Mouse (Mus musculus) common myeloid progenitor, adult 5-6 weeks (primary cell): ENCODE data around the gene Slc35d2. TPM values are rescaled to one million over a fixed set of nuclear protein-coding genes. Genes with fewer than 3 reads are reported as not detected.
A peak's percentile ranks its signal among the peaks of the same experiment; 100 is the strongest.

Experiments
- ATAC-seq: replicated peaks from 2 replicates; pipeline ENCODE4 v1.8.0; 2016; ENCODE audit warnings: low read depth, mild to moderate bottlenecking, moderate TSS enrichment, inconsistent platforms; ENCODE audit not compliant: poor library complexity, severe bottlenecking
- total RNA-seq: library from RNA; stranded (forward); fragments of 200-1000, 187-1606 nt; gene quantifications from 2 replicates; pipeline ENCODE4 v1.2.3, GENCODE M21; 2017

Slc35d2 gene
- total RNA-seq, result 4.6 and 6.5 TPM in 2 replicates

- ATAC-seq, result peak; percentile 76
Observed at GRCm38 (mm10) chr13:64128858-64129615, at the start of gene Slc35d2. TSS of gene Slc35d2 (minus strand) at chr13:64129368.

DNA sequence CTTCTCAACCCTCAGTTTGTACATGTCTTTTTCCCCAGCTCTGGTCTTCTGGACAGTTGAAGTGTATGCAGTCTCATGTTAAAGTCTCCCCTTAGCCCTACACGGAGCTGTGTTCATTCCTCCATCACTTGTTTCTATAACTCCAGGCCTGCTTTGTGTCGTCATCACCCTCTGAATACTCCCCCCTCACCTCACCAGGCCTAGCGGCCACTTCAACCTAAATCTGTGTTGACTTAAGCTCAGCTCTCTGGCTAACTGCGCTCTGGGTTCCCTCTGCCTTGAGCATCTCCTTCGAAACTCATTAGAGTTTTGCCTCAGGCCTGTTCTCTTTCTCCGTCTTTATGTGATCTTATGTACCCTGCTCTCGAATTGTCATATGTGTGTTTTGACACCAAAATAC, 48.8 kb upstream of the Slc35d2 start:
- no peak for ATAC-seq

GRCm38 (mm10) chr13:64169746-64170145, 40.6 kb upstream of the Slc35d2 start:
- no peak for ATAC-seq

- no peak for ATAC-seq
Observed at GRCm38 (mm10) chr13:64163147-64163715, 34.1 kb upstream of the Slc35d2 start.

DNA sequence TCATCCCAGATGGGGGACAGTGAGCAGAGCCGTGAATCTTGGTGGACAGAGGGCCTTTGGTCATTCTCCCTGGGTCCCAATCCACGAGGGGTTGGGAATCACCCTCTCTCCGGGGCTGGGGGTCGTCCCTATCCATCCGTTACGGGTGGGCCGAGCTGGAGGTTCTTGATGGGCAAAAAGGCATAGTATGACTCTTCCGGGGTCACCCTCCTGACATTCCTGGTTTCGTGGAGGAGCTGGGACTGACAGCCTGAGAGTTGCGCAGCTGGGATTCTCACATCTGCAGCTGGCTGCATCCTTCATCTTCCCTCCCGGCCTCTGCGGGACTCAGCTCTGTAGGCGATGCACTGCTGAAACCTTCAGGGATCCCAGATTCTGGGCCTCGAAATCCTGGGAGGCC, 33.5 kb upstream of the Slc35d2 start:
- no peak for ATAC-seq

GRCm38 (mm10) chr13:64161916-64162611, 32.9 kb upstream of the Slc35d2 start:
- no peak for ATAC-seq

DNA sequence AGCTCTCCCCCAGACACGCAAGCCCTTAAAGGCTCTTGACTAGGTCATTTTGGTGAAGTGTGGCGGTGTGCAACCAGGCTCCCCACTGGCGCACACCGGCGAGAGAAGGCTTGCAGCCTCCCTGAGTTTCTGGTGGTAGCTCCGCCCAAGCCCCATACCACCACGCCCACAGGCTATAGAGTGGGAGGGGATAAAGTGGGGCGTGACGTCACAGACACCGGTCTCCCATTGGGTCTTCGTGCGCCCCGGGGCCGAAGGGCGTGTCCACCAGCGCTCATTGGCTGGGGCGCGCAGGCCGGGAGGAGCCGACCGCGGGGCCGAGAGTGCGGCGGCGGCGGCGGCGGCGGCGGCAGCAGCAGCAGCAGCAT, 32.4 kb upstream of the Slc35d2 start, which contains the start of gene Habp4:
Gene Habp4 (plus strand): TSS at position 277 of the 368 bp plus-strand sequence.
- ATAC-seq, result peak; percentile 98

GRCm38 (mm10) chr13:64156966-64157365, 27.8 kb upstream of the Slc35d2 start:
- ATAC-seq, result no peak

- no peak for ATAC-seq
Observed at GRCm38 (mm10) chr13:64155171-64155571, 26.0 kb upstream of the Slc35d2 start.

- ATAC-seq, result no peak
Observed at GRCm38 (mm10) chr13:64154651-64155050, 25.5 kb upstream of the Slc35d2 start.

- no peak; the same call in 1 of the 2 replicates for ATAC-seq
Observed at GRCm38 (mm10) chr13:64153751-64154267, 24.6 kb upstream of the Slc35d2 start.

- peak; percentile 88 for ATAC-seq
Observed at GRCm38 (mm10) chr13:64153083-64153682, 24.0 kb upstream of the Slc35d2 start, which contains the start of gene Zfp367. TSS of gene Zfp367 (minus strand) at chr13:64153202.

GRCm38 (mm10) chr13:64152671-64153082, 23.5 kb upstream of the Slc35d2 start:
- ATAC-seq, result no peak

- peak; percentile 34 for ATAC-seq
Observed at GRCm38 (mm10) chr13:64152241-64152669, 23.1 kb upstream of the Slc35d2 start.

DNA sequence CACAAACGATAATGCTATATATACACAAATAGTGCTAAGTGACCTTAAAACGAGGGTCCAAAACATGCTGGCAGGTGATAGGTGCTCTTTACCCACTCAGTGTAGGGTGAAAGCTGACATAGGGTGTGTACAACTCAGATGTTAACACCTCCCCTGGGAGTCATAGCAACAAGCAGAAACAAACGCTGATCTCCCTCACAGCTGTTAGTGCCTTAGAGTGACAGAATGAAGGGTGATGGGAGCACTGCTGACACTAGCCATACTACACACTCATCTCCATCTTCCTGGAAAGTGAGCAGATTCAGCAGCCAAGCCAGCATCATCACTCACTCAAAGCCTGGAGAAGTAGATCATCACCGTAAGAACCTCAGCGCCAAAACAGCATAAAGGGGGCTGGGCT, 21.0 kb upstream of the Slc35d2 start:
- ATAC-seq, result no peak

- ATAC-seq, result peak; percentile 71
Observed at GRCm38 (mm10) chr13:64129616-64130375, 628 bp upstream of the Slc35d2 start.

DNA sequence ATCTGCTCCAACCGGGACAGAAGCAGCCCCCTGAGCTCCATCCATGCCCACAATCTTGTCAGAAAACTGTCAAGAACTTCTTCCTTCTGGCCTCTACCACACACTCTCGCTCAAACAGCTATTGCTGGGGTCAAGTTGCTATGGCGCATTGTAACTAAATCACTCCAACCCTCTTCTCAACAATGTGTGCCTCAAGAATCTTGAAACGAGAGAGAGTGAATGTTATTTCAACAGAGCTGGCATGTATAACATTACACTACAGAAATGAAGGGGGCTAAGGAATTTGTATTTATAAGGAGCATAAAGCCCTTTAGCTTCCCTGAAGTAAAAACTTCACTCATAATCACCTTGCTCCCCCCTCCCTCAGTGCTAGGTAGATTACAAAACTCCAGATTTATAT, 2.9 kb downstream of the Slc35d2 start:
- ATAC-seq, result no peak

GRCm38 (mm10) chr13:64124886-64125285, 4.3 kb downstream of the Slc35d2 start:
- ATAC-seq, result no peak

- ATAC-seq, result no peak
Observed at GRCm38 (mm10) chr13:64123491-64124188, 5.5 kb downstream of the Slc35d2 start.
